Mouse (Mus musculus) liver, embryonic 14.5 days (tissue): ENCODE measurements around the gene Fars2. TPM values are rescaled to one million over a fixed set of nuclear protein-coding genes. Genes with fewer than 3 reads are reported as not detected.

Source experiments
- ATAC-seq: fragments of 200-750 bp; cut with Nextera tagmentation; 2 replicates; pipeline ENCODE4 v1.8.0; 2017; ENCODE audit warnings: moderate number of reproducible peaks, mild to moderate bottlenecking, moderate library complexity; ENCODE audit not compliant: insufficient read depth
- DNase-seq, 3 experiments: peaks; one replicate each; pipeline ENCODE4 v3.0.0-alpha.2; 2012 to 2013; ENCODE audit warnings: low read depth in 3 of 3, low spot score in 3 of 3
- H3K27ac ChIP-seq: fragments of 300-500 bp; sonication (generic); 2 replicates; pipeline ENCODE4 v1.5.1; 2014; ENCODE audit warnings: moderate library complexity, mild to moderate bottlenecking, control low read depth, inconsistent platforms
- H3K27me3 ChIP-seq: fragments of 300-500 bp; sonication (generic); 2 replicates; pipeline ENCODE4 v1.6.1; 2014; ENCODE audit warnings: mild to moderate bottlenecking, low read length, moderate library complexity; ENCODE audit not compliant: control insufficient read depth, insufficient read depth
- H3K36me3 ChIP-seq: fragments of 300-500 bp; sonication (generic); replicated peaks from 2 replicates; pipeline ENCODE4 v1.6.1; 2014; ENCODE audit warnings: low read depth; ENCODE audit not compliant: control insufficient read depth, insufficient read depth
- H3K4me1 ChIP-seq, 2 experiments: fragments of 200-500 bp in 1 of 2; fragments of 300-500 bp in 1 of 2; sonication (generic) in 1 of 2; replicated peaks; 2 replicates each; pipeline ENCODE4 v1.6.1; 2012 to 2014; ENCODE audit warnings: antibody characterized with exemption in 1 of 2, inconsistent platforms in 1 of 2, low read length in 1 of 2; ENCODE audit not compliant: control insufficient read depth in 2 of 2, insufficient read depth in 2 of 2
- H3K4me2 ChIP-seq: fragments of 300-500 bp; sonication (generic); 2 replicates; pipeline ENCODE4 v1.6.1; 2014; ENCODE audit warnings: low read depth, mild to moderate bottlenecking, control low read depth, moderate library complexity
- H3K4me3 ChIP-seq, 2 experiments: fragments of 200-500 bp in 1 of 2; fragments of 300-500 bp in 1 of 2; sonication (generic) in 1 of 2; 2 replicates each; pipeline ENCODE4 v1.5.1; 2012 to 2014; ENCODE audit warnings: low read depth in 2 of 2, low read length in 2 of 2, mild to moderate bottlenecking in 2 of 2, control low read depth in 1 of 2, inconsistent platforms in 1 of 2, moderate library complexity in 1 of 2; ENCODE audit not compliant: insufficient read depth in 1 of 2
- H3K9ac ChIP-seq: fragments of 300-500 bp; sonication (generic); replicated peaks from 2 replicates; pipeline ENCODE4 v1.6.1; 2014; ENCODE audit warnings: mild to moderate bottlenecking, control low read depth, moderate library complexity
- H3K9me3 ChIP-seq: fragments of 300-500 bp; sonication (generic); 2 replicates; pipeline ENCODE4 v1.6.1; 2016; ENCODE audit warnings: low read length, mixed read lengths; ENCODE audit not compliant: control insufficient read depth
- CTCF ChIP-seq: IDR thresholded peaks from 2 replicates; pipeline ENCODE4 v1.5.1; 2016; ENCODE audit warnings: antibody characterized with exemption, low read depth, control low read depth
- EP300 ChIP-seq: IDR thresholded peaks from 2 replicates; pipeline ENCODE4 v1.6.1; 2016; ENCODE audit warnings: antibody characterized with exemption, low read depth
- WGBS: fragments of 180-500 bp; shearing (Covaris S2); extraction: QIAGEN DNeasy Blood & Tissue Kit; methylation state at CpG from one replicate; pipeline ENCODE4 v1.1.7; 2014; ENCODE audit not compliant: insufficient replicate concordance; 5-methylcytosine and 5-hydroxymethylcytosine counted together
- polyA plus RNA-seq, 2 experiments: library from polyadenylated mRNA; depleted of rRNA in 1 of 2; stranded (reverse) in 1 of 2; unstranded in 1 of 2; fragments of >200 nt; fragmentation: Nextera tagmentation in 1 of 2; extraction: Ambion mirVana in 1 of 2; gene quantifications; 2 replicates each; pipeline versions ENCODE4 v1.2.1 to v1.2.3; 2012 to 2014

The Fars2 gene
- polyA plus RNA-seq, 2 experiments, result 18.8 to 23.0 TPM

DNA sequence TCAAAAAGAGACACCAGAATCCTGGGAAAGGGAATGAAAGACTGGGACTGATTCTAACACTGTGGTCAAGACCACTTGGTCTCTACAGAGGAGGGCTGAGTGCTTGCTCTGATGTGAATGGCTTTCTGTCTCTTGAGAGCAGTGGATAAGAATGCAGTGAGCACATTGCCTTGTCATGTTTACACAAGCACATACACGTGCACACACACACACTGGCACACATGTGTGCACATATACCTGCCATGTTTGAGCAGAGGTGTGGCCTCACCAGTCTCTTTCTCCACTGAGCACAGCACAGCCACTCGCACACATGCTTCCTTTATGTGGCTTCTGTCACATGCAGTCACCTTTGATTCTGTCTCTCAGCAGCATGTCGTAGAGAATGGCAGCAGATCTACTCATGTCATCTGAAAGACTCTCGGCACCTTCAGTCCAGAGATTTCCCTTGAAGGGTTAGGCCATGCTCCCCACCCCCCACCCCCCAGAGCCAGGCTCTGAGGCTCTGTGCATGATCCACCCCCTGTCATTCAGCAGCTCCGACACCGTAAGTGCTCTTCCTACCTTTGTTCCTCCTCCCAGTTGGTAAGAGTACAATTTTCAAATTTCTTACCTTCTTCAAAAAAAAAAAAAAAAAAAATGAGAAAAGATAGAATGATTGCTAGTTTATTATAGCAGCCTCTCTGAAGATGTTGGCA lies 313.4 kb downstream of the Fars2 start:
- 65% methylated on average over 6 of the region's 6 CpGs for WGBS
- H3K4me3 ChIP-seq, result no peak overlapping the region

GRCm38 (mm10) chr13:36431974-36432518 lies 314.8 kb downstream of the Fars2 start:
- Histone ChIP-seq H3K36me3 (no peaks in the 10 kb centered on the region), H3K4me2 (no peak overlapping the region), H3K27ac (no peak overlapping the region), H3K27me3 (no peaks in the 10 kb centered on the region), H3K4me1 (peaks cover 0 to 4% of the 10 kb centered on the region in 2 experiments; a peak in 1 of 4 replicates), H3K9me3 (no peaks in the 10 kb centered on the region), H3K9ac (no peak overlapping the region), H3K4me3 (no peak overlapping the region)
- 75% methylated on average over 8 of the region's 8 CpGs for WGBS
- TF ChIP-seq CTCF, result no peak
- no peak for TF ChIP-seq EP300
- DNase-seq (no peak), ATAC-seq (no peak)

More for the DNA sequence above, 313.4 kb downstream of the Fars2 start:
- H3K9me3 ChIP-seq, result no peaks in the 10 kb centered on the region
- TF ChIP-seq EP300 (no peak), CTCF (no peak)
- ATAC-seq (no peak), DNase-seq (no peak)
- H3K27me3 ChIP-seq, result no peaks in the 10 kb centered on the region
- no peak overlapping the region for H3K27ac ChIP-seq
- peaks cover 0 to 4% of the 10 kb centered on the region in 2 experiments; a peak in 1 of 4 replicates for H3K4me1 ChIP-seq
- no peak overlapping the region for H3K9ac ChIP-seq
- no peak overlapping the region for H3K4me2 ChIP-seq
- H3K36me3 ChIP-seq, result no peaks in the 10 kb centered on the region

- ATAC-seq (no peak), DNase-seq (no peak)
- Histone ChIP-seq H3K36me3 (no peaks in the 10 kb centered on the region), H3K27me3 (no peaks in the 10 kb centered on the region), H3K4me3 (no peak overlapping the region), H3K4me1 (no peaks in the 10 kb centered on the region; a peak in 1 of 4 replicates), H3K9ac (no peak overlapping the region), H3K27ac (no peak overlapping the region), H3K9me3 (no peaks in the 10 kb centered on the region), H3K4me2 (no peak overlapping the region)
- WGBS, result 49% methylated on average over 4 of the region's 4 CpGs
- TF ChIP-seq EP300, result no peak
- TF ChIP-seq CTCF, result no peak
Observed at GRCm38 (mm10) chr13:36444748-36445423, 327.7 kb downstream of the Fars2 start.

DNA sequence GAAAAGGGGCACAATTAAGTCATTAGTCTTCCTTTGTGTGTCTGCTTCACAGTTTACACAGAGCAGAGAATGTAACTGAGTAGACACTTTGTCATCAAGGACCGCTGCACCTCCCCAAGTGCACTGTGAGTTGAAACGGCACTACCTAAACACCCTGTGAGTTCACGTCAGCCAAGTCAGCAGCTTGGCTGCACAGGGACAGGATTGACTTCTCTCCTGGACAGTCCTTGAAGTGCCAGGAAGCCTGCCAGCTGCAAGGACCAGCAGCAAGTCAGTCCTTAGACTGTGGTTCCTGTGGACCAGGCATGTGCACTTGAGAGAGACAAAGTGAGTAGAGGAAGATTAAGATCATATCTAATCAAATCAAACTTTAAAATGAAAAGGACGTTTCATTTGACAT lies 330.7 kb downstream of the Fars2 start:
- DNase-seq (no peak), ATAC-seq (no peak)
- Histone ChIP-seq H3K4me3 (no peak overlapping the region), H3K36me3 (no peaks in the 10 kb centered on the region), H3K27me3 (no peaks in the 10 kb centered on the region), H3K27ac (no peak overlapping the region), H3K4me2 (no peak overlapping the region), H3K9ac (no peak overlapping the region), H3K9me3 (no peaks in the 10 kb centered on the region), H3K4me1 (no peaks in the 10 kb centered on the region; a peak in 1 of 4 replicates)
- no peak for TF ChIP-seq CTCF
- TF ChIP-seq EP300, result no peak
- WGBS, result 62% methylated on average over 4 of the region's 4 CpGs

GRCm38 (mm10) chr13:36448565-36448964 lies 331.4 kb downstream of the Fars2 start:
- DNase-seq (no peak), ATAC-seq (no peak)
- Histone ChIP-seq H3K27me3 (no peaks in the 10 kb centered on the region), H3K4me1 (no peaks in the 10 kb centered on the region; a peak in 1 of 4 replicates), H3K9ac (no peak overlapping the region), H3K4me3 (no peak overlapping the region), H3K36me3 (no peaks in the 10 kb centered on the region), H3K4me2 (no peak overlapping the region), H3K9me3 (no peaks in the 10 kb centered on the region), H3K27ac (no peak overlapping the region)
- 82% methylated on average over 7 of the region's 7 CpGs for WGBS
- no peak for TF ChIP-seq EP300
- TF ChIP-seq CTCF, result no peak
